Mouse (Mus musculus) kidney, adult 2 months (tissue): ENCODE data around the gene Htra2.

ENCODE experiments used
- CTCF ChIP-seq: fragments of 200-500 bp; conservative IDR thresholded peaks from 2 replicates; pipeline ENCODE4 v1.5.1; 2011; ENCODE audit warnings: low read depth, mild to moderate bottlenecking, control low read depth, low read length, moderate library complexity, mixed read lengths; ENCODE audit not compliant: insufficient read depth, insufficient read length
- POLR2A ChIP-seq: fragments of 200-500 bp; IDR thresholded peaks from one replicate; pipeline ENCODE4 v1.6.1; 2011; ENCODE audit warnings: low read depth, low read length, control low read depth

- TF ChIP-seq CTCF = no peak
- no peak for TF ChIP-seq POLR2A
These were observed 5.7 kb downstream of the Htra2 start for GRCm38 (mm10) chr6:83049367-83049766.
